Mouse (Mus musculus) mouse embryonic stem cell (cell line): ENCODE measurements around the gene Ptgis.

ENCODE experiments used
- in situ Hi-C, 2 experiments: fragments of 300-500 bp; cut with MboI; formaldehyde crosslinking; loops; 1 replicate in 1 of 2; 3 replicates in 1 of 2; pipeline ENCODE4 v1.14.3; 2019 to 2020; ENCODE audit warnings: low sequenced_read_pairs in 2 of 2, low pct_unique_long_range_greater_than_20kb in 1 of 2, mixed read lengths in 1 of 2; ENCODE audit not compliant: unreplicated experiment in 1 of 2

Ptgis gene

GRCm38 (mm10) chr2:167143914-167144313 lies 96.5 kb downstream of the Ptgis start:
- in situ Hi-C loops, result no loop called here

GRCm38 (mm10) chr2:167142282-167142681 lies 98.1 kb downstream of the Ptgis start:
- in situ Hi-C loops, result no loop called here

- in situ Hi-C loops, result no loop called here
These were observed 98.6 kb downstream of the Ptgis start for GRCm38 (mm10) chr2:167141810-167142209.
